Mouse (Mus musculus) lung, postnatal 14 days (tissue): ENCODE data around the gene Macf1.
"Not testable (repeated sequence)": the region's sequence is repeated elsewhere in the genome, so short reads cannot be mapped to it uniquely, and the experiment has no call there.

Source experiments
- DNase-seq: peaks from one replicate; pipeline ENCODE4 v3.0.0; 2021

The Macf1 gene

DNA sequence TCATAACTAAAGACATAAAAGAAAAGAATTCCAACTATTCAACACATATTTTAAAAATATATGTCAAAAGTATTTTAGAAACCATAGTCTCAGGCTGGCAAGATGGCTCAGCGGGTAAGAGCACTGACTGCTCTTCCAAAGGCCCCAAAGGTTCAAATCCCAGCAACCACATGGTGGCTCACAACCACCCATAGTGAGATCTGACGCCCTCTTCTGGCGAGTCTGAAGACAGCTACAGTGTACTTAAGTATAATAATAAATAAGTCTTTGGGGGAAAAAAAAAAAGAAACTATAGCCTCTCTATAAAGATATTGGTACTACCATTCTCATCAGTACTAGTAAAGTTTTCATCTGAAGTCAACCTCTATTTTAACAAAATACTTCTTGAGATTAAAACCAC lies 152.2 kb downstream of the Macf1 start:
- no peak for DNase-seq

GRCm38 (mm10) chr4:123530976-123531375 lies 153.2 kb downstream of the Macf1 start:
- DNase-seq, result no peak

DNA sequence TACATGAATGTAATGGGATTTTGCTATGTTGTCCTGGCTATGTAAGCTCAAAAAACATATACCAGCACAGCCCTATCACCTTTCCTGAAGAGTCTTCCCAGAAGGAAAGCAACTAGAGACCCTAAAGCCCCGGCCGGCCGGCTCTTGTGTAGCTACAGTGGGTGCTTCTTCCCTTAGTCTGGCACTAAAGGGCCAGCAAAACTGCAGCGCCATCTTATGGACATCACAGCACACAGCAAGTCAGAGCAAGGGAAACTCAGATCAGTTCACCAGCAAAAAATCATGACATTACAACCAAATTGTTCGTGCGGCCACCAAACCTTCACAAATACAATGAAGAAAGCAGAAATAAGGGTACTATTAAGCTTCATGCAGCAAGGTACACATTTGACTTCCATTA lies 154.9 kb downstream of the Macf1 start:
- peak; percentile 34 for DNase-seq

DNA sequence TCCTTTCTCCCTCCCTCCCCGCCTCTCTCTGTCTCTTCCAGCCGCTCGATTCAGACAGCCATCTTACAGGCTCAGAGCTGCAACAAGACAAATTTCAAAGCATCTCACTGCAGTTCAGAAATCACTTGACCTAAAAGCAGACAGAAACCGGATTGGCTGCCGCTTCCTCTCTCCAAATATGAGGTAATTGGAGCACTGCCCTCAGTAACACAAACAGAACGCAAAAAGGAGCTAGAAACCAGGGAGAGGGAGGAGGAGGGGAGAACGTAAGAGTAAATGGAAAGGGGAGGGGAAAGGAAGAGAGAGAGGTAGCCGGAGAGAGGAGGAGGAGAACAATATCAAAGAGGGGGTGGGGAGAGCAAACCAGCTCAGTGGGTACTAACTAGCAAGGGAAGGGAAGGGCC lies 156.6 kb downstream of the Macf1 start:
- DNase-seq, result peak; percentile 44

DNA sequence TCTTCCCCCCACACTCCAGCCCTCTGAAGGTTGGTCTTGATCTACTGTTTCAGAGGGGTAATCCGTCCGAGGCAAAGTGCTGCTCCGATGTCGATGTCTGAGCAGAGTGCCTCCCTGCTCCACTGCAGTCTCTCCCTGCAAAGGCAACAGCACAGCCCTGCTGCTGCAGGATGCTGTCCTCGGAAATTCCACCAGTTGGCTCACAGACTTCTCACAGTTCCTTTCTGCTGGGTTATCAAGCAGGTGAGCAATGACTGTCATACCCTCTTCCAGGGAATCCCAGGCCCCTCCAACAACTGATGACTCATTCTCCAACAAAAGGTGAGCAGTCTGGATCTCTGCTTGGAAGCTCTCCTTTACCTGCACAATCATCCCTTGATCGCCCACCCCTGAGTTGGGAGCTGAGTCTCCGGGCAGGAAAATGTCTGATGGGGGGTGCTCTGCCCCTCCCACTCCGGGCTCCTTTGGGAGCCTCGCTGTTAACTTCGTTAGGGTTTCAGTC lies 157.3 kb downstream of the Macf1 start:
- DNase-seq, result no peak

GRCm38 (mm10) chr4:123524746-123525145 lies 159.4 kb downstream of the Macf1 start:
- DNase-seq, result no peak

DNA sequence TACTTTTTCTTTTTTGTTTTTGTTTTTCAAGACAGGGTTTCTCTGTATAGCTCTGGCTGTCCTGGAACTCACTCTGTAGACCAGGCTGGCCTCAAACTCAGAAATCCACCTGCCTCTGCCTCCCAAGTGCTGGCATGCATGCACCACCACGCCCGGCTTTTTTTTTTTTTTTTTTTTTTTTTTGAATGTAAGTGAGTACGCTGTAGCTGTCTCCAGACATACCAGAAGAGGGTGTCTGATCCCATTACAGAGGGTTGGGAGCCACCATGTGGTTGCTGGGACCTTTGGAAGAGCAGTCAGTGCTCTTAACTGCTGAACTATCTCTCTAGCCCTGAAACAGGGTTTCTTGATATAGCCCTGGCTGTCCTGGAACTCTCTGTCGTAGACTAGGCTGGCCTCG lies 164.0 kb downstream of the Macf1 start:
- not testable (repeated sequence) for DNase-seq

- DNase-seq, result no peak
Measured at GRCm38 (mm10) chr4:123515673-123516072, 168.5 kb downstream of the Macf1 start.

GRCm38 (mm10) chr4:123510201-123510600 lies 174.0 kb downstream of the Macf1 start:
- DNase-seq, result no peak

- no peak for DNase-seq
Measured at GRCm38 (mm10) chr4:123489086-123489485, 195.1 kb downstream of the Macf1 start.

- no peak for DNase-seq
Measured at GRCm38 (mm10) chr4:123479991-123480390, 204.2 kb downstream of the Macf1 start.

- no peak for DNase-seq
Measured at GRCm38 (mm10) chr4:123478655-123479433, 205.3 kb downstream of the Macf1 start.

- no peak for DNase-seq
Measured at GRCm38 (mm10) chr4:123465799-123466198, 218.4 kb downstream of the Macf1 start.

- DNase-seq, result peak; percentile 18
Measured at GRCm38 (mm10) chr4:123460595-123461272, 223.4 kb downstream of the Macf1 start.

- no peak for DNase-seq
Measured at GRCm38 (mm10) chr4:123454871-123455640, 229.1 kb downstream of the Macf1 start.

DNA sequence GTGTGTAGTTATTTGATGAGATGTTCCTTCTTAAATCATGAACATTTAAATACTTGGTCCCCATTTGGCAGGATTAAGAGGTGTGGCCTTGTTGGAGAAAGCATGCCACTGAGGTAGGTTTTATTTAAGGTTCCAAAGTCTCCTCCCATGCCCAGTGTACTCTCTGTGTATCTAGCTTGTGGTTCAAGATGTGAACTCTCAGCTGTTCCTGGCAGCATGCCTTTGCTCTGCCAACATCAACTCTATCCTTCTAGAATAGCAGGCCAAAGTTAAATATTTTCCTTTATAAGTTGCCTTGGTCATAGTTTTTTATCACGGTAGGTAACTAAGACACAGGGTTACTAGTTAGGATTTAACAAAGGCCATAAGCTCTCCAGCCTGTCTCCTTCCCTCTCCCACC lies 230.4 kb downstream of the Macf1 start:
- no peak for DNase-seq

GRCm38 (mm10) chr4:123451991-123452390 lies 232.2 kb downstream of the Macf1 start:
- DNase-seq, result no peak

DNA sequence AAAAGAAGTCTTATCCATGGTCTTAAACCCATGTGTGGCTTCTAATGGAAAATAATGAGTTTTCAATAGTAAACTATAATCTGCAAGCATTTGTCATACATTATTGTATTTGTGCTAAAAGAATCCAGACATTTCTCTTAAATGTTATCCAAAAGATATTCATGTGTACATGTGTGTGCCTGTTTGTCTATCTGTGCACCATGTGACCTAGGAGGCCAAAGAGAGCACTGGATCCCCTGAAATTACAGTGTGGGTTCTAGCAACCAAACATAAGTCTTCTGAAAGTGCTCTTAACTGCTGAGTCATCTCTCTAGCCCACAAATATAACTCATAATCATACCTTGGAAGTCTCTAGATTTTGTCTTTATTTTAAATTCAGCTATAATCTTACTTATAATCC lies 234.9 kb downstream of the Macf1 start:
- DNase-seq, result no peak

GRCm38 (mm10) chr4:123448015-123448414 lies 236.1 kb downstream of the Macf1 start:
- DNase-seq, result no peak

GRCm38 (mm10) chr4:123447251-123447650 lies 236.9 kb downstream of the Macf1 start:
- no peak for DNase-seq

DNA sequence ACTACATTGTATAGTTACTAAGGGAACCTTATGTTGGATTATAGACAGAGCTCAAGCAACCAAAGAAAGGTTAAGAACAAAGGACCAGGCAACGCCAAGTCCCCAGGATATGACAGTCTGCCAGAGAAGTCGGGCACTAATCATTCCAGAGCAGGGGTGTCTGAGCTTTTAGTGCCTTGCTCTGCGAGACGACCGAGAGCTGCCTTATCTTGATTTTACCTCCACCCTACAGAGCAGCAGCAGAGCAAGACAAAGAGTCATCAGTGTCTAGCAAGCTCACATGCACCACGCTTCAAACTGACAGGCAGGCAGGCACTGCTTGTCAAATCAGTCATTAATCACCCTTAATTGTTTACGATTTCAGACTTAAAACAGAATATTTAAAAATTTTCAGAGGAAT lies 237.4 kb downstream of the Macf1 start:
- DNase-seq, result no peak

DNA sequence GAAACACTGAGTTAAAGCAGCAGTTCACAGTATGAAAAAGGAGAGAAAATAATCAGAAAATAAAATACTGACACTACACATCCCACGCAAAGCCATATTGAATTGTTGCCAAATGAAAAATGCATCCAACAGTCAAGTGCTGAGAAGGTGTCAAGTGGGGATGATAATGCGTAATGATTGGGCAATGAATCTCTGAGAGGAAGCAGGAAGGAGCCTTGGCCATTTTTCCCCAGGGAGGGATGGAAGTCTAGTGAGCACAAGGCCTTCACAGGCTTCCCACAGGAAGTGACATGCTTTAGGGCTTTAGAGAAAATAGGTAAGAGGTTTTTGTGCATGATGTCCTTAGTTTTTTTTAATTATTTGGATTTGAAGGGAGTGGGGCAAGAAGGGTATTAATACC lies 237.9 kb downstream of the Macf1 start:
- not testable (repeated sequence) for DNase-seq

DNA sequence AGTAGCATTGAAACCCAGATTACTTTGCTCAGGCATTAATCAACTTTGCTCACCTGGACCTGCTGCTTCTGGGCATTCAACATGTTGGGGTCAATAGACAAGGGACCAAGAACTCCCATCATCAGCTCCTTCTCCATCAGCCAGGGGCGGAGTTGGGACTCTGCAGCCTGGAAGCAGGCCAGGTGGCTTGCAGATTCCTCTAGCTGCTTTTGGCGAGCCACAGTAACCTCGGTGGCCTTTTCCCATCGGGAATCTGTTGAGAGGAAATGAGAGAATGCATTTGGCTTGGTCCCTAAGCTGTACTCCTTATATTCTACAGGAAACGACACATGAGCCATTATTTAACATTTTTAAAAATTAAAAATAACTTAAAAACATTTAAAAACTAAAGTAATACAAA lies 245.7 kb downstream of the Macf1 start:
- DNase-seq, result peak; percentile 54

DNA sequence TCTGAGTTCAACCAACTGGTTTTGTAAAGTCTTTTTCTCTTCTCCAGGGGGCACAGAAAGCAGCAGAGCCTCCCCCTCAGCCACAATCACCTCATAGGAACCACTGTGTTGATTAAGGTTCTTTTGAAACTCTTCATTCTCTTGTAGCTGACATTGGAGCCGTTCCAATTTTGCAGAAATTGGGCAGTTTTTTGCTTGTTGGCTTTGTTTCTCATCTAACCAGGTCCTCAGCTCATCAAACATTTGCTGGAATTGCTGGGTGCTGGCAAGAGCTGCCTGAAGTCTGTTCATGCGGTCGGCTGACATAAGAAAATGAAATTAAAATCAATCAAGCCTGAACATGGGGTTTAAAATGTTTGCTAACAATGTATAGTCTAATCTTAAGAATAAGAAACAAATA lies 251.0 kb downstream of the Macf1 start:
- no peak for DNase-seq
